ENCODE assay signal across 10 mouse cellular contexts in genomic region chr1:36797481-36797880, GRCm38 (mm10). TPM values are rescaled to one million over a fixed set of nuclear protein-coding genes. Genes with fewer than 3 reads are reported as not detected.
DNase-seq lines count a peak whose midpoint lies in the region; ATAC-seq lines count a peak whose summit lies in the region.
"Had no signal": no experiment of that assay in that cellular context is flagged by ENCODE, and none has a peak within 500 bp of the region (broad histone marks: within the 10 kb centered on the region; RNA-seq: fewer than 3 reads in every experiment).

No protein-coding gene starts in this region.

- no peak overlapping the region for H3K4me3 ChIP-seq in hindbrain, embryonic 16.5 days (ENCODE audit: low read length)
- H3K4me3 ChIP-seq: forebrain, embryonic 15.5 days had no signal

- no peaks in the 10 kb centered on the region for H3K4me1 ChIP-seq in hindbrain, embryonic 16.5 days (ENCODE audit: control insufficient read depth, insufficient read depth, low read depth, low read length)
- H3K4me1 ChIP-seq: forebrain, embryonic 15.5 days had no signal

- peaks cover 52% of the 10 kb centered on the region for H3K36me3 ChIP-seq in hindbrain, embryonic 16.5 days (ENCODE audit: control insufficient read depth, insufficient read depth, low read length)

- DNase-seq in CD8-positive naive resting alpha-beta T cell, adult 2 months (ENCODE audit: low read depth in 2 of 2, low spot score in 2 of 2) = peak; percentile 56 to 60
- peak; percentile 58 to 75 for DNase-seq in frontal cortex, adult 2 months (ENCODE audit: extremely low spot score in 1 of 2, low spot score in 1 of 2)
- DNase-seq in layer of hippocampus, postnatal 36 days = peak; percentile 55 to 59
- peak; percentile 23 for DNase-seq in skeletal muscle tissue, adult 2 months (ENCODE audit: low read depth, low spot score)
- no peak for DNase-seq in kidney, adult 9 months
- no peak for DNase-seq in kidney, postnatal 14 days
- DNase-seq in cerebellum, postnatal 14 days = no peak

- no peak overlapping the region for H3K4me2 ChIP-seq in hindbrain, embryonic 16.5 days (ENCODE audit: low read length)
- H3K4me2 ChIP-seq: forebrain, embryonic 15.5 days had no signal

- H3K9ac ChIP-seq in hindbrain, embryonic 16.5 days (ENCODE audit: low read depth, low read length) = no peak overlapping the region
- H3K9ac ChIP-seq: forebrain, embryonic 15.5 days had no signal

- no peaks in the 10 kb centered on the region for H3K27me3 ChIP-seq in hindbrain, embryonic 16.5 days (replicated peaks; ENCODE audit: control insufficient read depth, insufficient read depth, low read length)
- H3K27me3 ChIP-seq: forebrain, embryonic 15.5 days; Patski had no signal

- H3K27ac ChIP-seq in hindbrain, embryonic 16.5 days (ENCODE audit: low read depth, low read length) = no peak overlapping the region
- H3K27ac ChIP-seq: forebrain, embryonic 15.5 days had no signal

- 81% methylated on average over 10 of the region's 10 CpGs for WGBS in hindbrain, embryonic 16.5 days

- H3K9me3 ChIP-seq in hindbrain, embryonic 16.5 days (ENCODE audit: control insufficient read depth, low read length) = no peaks in the 10 kb centered on the region
- H3K9me3 ChIP-seq: forebrain, embryonic 15.5 days had no signal

- ATAC-seq in hindbrain, embryonic 16.5 days = no peak
- ATAC-seq: Patski had no signal

RNA-seq across cellular contexts. Expression of gene Zap70, which starts 35.9 kb away (rescaled TPM):
- 2.5 and 3.7 TPM in 2 replicates for polyA plus RNA-seq in frontal cortex, adult 2 months (2012; rRNA removed)
- 1 to 10 TPM; 4.0 to 5.0 TPM for total RNA-seq in layer of hippocampus, postnatal 36 days (2021)
- polyA plus RNA-seq in hindbrain, embryonic 16.5 days (2015; fragmentation: Nextera tagmentation; extraction: Ambion mirVana) = 2.4 TPM in 2 replicates

Comparison
In these comparisons a context has a peak if more than half of its experiments do, and no peak if none do; other contexts are left out.
1. DNase-seq: peak in CD8-positive naive resting alpha-beta T cell, adult 2 months (2 of 2), frontal cortex, adult 2 months (2 of 2), layer of hippocampus, postnatal 36 days (2 of 2) and skeletal muscle tissue, adult 2 months (single experiment); none in kidney, adult 9 months (single experiment), kidney, postnatal 14 days (single experiment) and cerebellum, postnatal 14 days (0 of 2).